Mouse (Mus musculus) hindbrain, embryonic 12.5 days (tissue): ENCODE results near the gene Ccdc88c. TPM values are rescaled to one million over a fixed set of nuclear protein-coding genes. Genes with fewer than 3 reads are reported as not detected.

Experiments
- ATAC-seq: fragments of 200-750 bp; cut with Nextera tagmentation; 2 replicates; pipeline ENCODE4 v1.8.0; 2017; ENCODE audit warnings: moderate TSS enrichment; ENCODE audit not compliant: low FRiP score
- H3K27ac ChIP-seq: fragments of 300-500 bp; sonication (generic); 2 replicates; pipeline ENCODE4 v1.5.1; 2016; ENCODE audit warnings: mild to moderate bottlenecking
- H3K27me3 ChIP-seq: fragments of 300-500 bp; sonication (generic); 2 replicates; pipeline ENCODE4 v1.6.1; 2016; ENCODE audit warnings: mild to moderate bottlenecking
- H3K36me3 ChIP-seq: fragments of 300-500 bp; sonication (generic); 2 replicates; pipeline ENCODE4 v1.6.1; 2016; ENCODE audit warnings: mild to moderate bottlenecking
- H3K4me1 ChIP-seq: fragments of 300-500 bp; sonication (generic); 2 replicates; pipeline ENCODE4 v1.6.1; 2016
- H3K4me2 ChIP-seq: fragments of 300-500 bp; sonication (generic); replicated peaks from 2 replicates; pipeline ENCODE4 v1.6.1; 2016; ENCODE audit warnings: mild to moderate bottlenecking
- H3K4me3 ChIP-seq: fragments of 300-500 bp; sonication (generic); 2 replicates; pipeline ENCODE4 v1.5.1; 2016; ENCODE audit warnings: mild to moderate bottlenecking
- H3K9ac ChIP-seq: fragments of 300-500 bp; sonication (generic); 2 replicates; pipeline ENCODE4 v1.6.1; 2016; ENCODE audit warnings: mild to moderate bottlenecking, moderate library complexity
- H3K9me3 ChIP-seq: fragments of 300-500 bp; sonication (generic); replicated peaks from 2 replicates; pipeline ENCODE4 v1.6.1; 2016; ENCODE audit warnings: mild to moderate bottlenecking
- WGBS: fragments of 180-500 bp; shearing (Covaris S2); methylation state at CpG from one replicate; pipeline ENCODE4 v1.1.7; 2016; 5-methylcytosine and 5-hydroxymethylcytosine counted together
- polyA plus RNA-seq: library from polyadenylated mRNA; unstranded; fragments of >200 nt; fragmentation: Nextera tagmentation; extraction: Ambion mirVana; gene quantifications from 2 replicates; pipeline ENCODE4 v1.2.1, GENCODE M21; 2016

The Ccdc88c gene
- polyA plus RNA-seq, 1 experiment from 2014 or later = 17.7 TPM

- ATAC-seq = no peak
- Histone ChIP-seq H3K4me3 (no peak overlapping the region), H3K36me3 (no peaks in the 10 kb centered on the region), H3K9ac (no peak overlapping the region), H3K4me2 (no peak overlapping the region), H3K27ac (no peak overlapping the region), H3K9me3 (no peaks in the 10 kb centered on the region), H3K27me3 (peaks cover 5% of the 10 kb centered on the region; the same call in 1 of the 2 replicates), H3K4me1 (peaks cover 30% of the 10 kb centered on the region)
- 76% methylated on average over 5 of the region's 5 CpGs for WGBS
Observed at GRCm38 (mm10) chr12:100979616-100980015, 49.2 kb downstream of the Ccdc88c start.

GRCm38 (mm10) chr12:100977958-100978725, 50.7 kb downstream of the Ccdc88c start:
- no peaks in the 10 kb centered on the region for H3K36me3 ChIP-seq
- 83% methylated on average over 15 of the region's 15 CpGs for WGBS
- H3K4me1 ChIP-seq = peaks cover 18% of the 10 kb centered on the region
- no peak overlapping the region for H3K4me2 ChIP-seq
- no peak overlapping the region for H3K4me3 ChIP-seq
- H3K27ac ChIP-seq = no peak overlapping the region; the same call in 1 of the 2 replicates
- H3K9ac ChIP-seq = no peak overlapping the region
- no peak for ATAC-seq
- H3K27me3 ChIP-seq = peaks cover under 1% of the 10 kb centered on the region; the same call in 1 of the 2 replicates
- no peaks in the 10 kb centered on the region for H3K9me3 ChIP-seq

GRCm38 (mm10) chr12:100977551-100977950, 51.3 kb downstream of the Ccdc88c start:
- Histone ChIP-seq H3K9ac (no peak overlapping the region), H3K4me2 (no peak overlapping the region), H3K27ac (no peak overlapping the region), H3K4me3 (no peak overlapping the region), H3K9me3 (no peaks in the 10 kb centered on the region), H3K36me3 (no peaks in the 10 kb centered on the region), H3K27me3 (no peaks in the 10 kb centered on the region; the same call in 1 of the 2 replicates), H3K4me1 (peaks cover 19% of the 10 kb centered on the region)
- no peak for ATAC-seq

- ATAC-seq = no peak
- Histone ChIP-seq H3K36me3 (peaks cover 24% of the 10 kb centered on the region; the same call in 1 of the 2 replicates), H3K27me3 (no peaks in the 10 kb centered on the region), H3K4me1 (0 out of 2 replicates have a peak, but pooled peaks cover 3% of the 10 kb centered on the region), H3K4me2 (no peak overlapping the region), H3K9ac (no peak overlapping the region), H3K9me3 (no peaks in the 10 kb centered on the region), H3K27ac (no peak overlapping the region), H3K4me3 (no peak overlapping the region)
- WGBS = 78% methylated on average over 7 of the region's 7 CpGs
Observed at GRCm38 (mm10) chr12:100969808-100970207, 59.0 kb downstream of the Ccdc88c start.

- no peaks in the 10 kb centered on the region for H3K27me3 ChIP-seq
- H3K4me3 ChIP-seq = no peak overlapping the region
- ATAC-seq = no peak
- H3K9ac ChIP-seq = no peak overlapping the region
- H3K4me2 ChIP-seq = no peak overlapping the region
- H3K36me3 ChIP-seq = peaks cover 35% of the 10 kb centered on the region
- 94% methylated on average over 12 of the region's 12 CpGs for WGBS
- H3K9me3 ChIP-seq = no peaks in the 10 kb centered on the region
- H3K27ac ChIP-seq = no peak overlapping the region
- no peaks in the 10 kb centered on the region for H3K4me1 ChIP-seq
Observed at GRCm38 (mm10) chr12:100967383-100967782, 61.5 kb downstream of the Ccdc88c start.

- Histone ChIP-seq H3K36me3 (peaks cover 35% of the 10 kb centered on the region), H3K4me2 (no peak overlapping the region), H3K4me3 (no peak overlapping the region), H3K27ac (no peak overlapping the region), H3K9me3 (no peaks in the 10 kb centered on the region), H3K9ac (no peak overlapping the region), H3K4me1 (no peaks in the 10 kb centered on the region), H3K27me3 (no peaks in the 10 kb centered on the region)
- 84% methylated on average over 9 of the region's 9 CpGs for WGBS
- ATAC-seq = no peak
Observed at GRCm38 (mm10) chr12:100966253-100966652, 62.6 kb downstream of the Ccdc88c start.

GRCm38 (mm10) chr12:100965298-100965697, 63.6 kb downstream of the Ccdc88c start:
- no peak for ATAC-seq
- no peak overlapping the region for H3K4me2 ChIP-seq
- no peaks in the 10 kb centered on the region for H3K9me3 ChIP-seq
- H3K27me3 ChIP-seq = 0 out of 2 replicates have a peak, but pooled peaks cover 1% of the 10 kb centered on the region
- 85% methylated on average over 3 of the region's 3 CpGs for WGBS
- H3K27ac ChIP-seq = no peak overlapping the region
- no peaks in the 10 kb centered on the region for H3K4me1 ChIP-seq
- H3K36me3 ChIP-seq = peaks cover 35% of the 10 kb centered on the region
- H3K9ac ChIP-seq = no peak overlapping the region
- no peak overlapping the region for H3K4me3 ChIP-seq

- peak; percentile 15; the same call in 1 of the 2 replicates for ATAC-seq
Observed at GRCm38 (mm10) chr12:100958621-100959592, 69.9 kb downstream of the Ccdc88c start.

GRCm38 (mm10) chr12:100958006-100958405, 70.8 kb downstream of the Ccdc88c start:
- no peak overlapping the region for H3K4me2 ChIP-seq
- H3K36me3 ChIP-seq = peaks cover 7% of the 10 kb centered on the region; the same call in 1 of the 2 replicates
- peaks cover 14% of the 10 kb centered on the region; the same call in 1 of the 2 replicates for H3K27me3 ChIP-seq
- H3K27ac ChIP-seq = peak overlapping the region; percentile 44; the same call in 1 of the 2 replicates
- peaks cover 31% of the 10 kb centered on the region for H3K4me1 ChIP-seq
- H3K9me3 ChIP-seq = no peaks in the 10 kb centered on the region
- WGBS = 9% methylated on average over 5 of the region's 5 CpGs
- ATAC-seq = peak; percentile 47
- no peak overlapping the region for H3K4me3 ChIP-seq
- no peak overlapping the region for H3K9ac ChIP-seq

More at GRCm38 (mm10) chr12:100958621-100959592, 69.9 kb downstream of the Ccdc88c start:
- Histone ChIP-seq H3K27ac (no peak overlapping the region), H3K36me3 (peaks cover 7% of the 10 kb centered on the region; the same call in 1 of the 2 replicates), H3K9ac (no peak overlapping the region), H3K4me1 (peaks cover 28% of the 10 kb centered on the region), H3K9me3 (no peaks in the 10 kb centered on the region), H3K4me3 (no peak overlapping the region), H3K27me3 (peaks cover 14% of the 10 kb centered on the region; the same call in 1 of the 2 replicates), H3K4me2 (no peak overlapping the region)
- 71% methylated on average over 15 of the region's 15 CpGs for WGBS

GRCm38 (mm10) chr12:100957257-100957656, 71.6 kb downstream of the Ccdc88c start:
- peak; percentile 20; the same call in 1 of the 2 replicates for ATAC-seq
- no peak overlapping the region for H3K9ac ChIP-seq
- 38% methylated on average over 3 of the region's 3 CpGs for WGBS

GRCm38 (mm10) chr12:100956825-100957224, 72.0 kb downstream of the Ccdc88c start:
- Histone ChIP-seq H3K27ac (peak overlapping the region; percentile 44; the same call in 1 of the 2 replicates), H3K9ac (no peak overlapping the region), H3K4me3 (no peak overlapping the region), H3K9me3 (no peaks in the 10 kb centered on the region), H3K27me3 (peaks cover 14% of the 10 kb centered on the region; the same call in 1 of the 2 replicates), H3K4me2 (no peak overlapping the region), H3K36me3 (no peaks in the 10 kb centered on the region), H3K4me1 (peaks cover 40% of the 10 kb centered on the region)
- ATAC-seq = no peak
- 30% methylated on average over 4 of the region's 4 CpGs for WGBS

More at GRCm38 (mm10) chr12:100957257-100957656, 71.6 kb downstream of the Ccdc88c start:
- peak overlapping the region; percentile 8; the same call in 1 of the 2 replicates for H3K4me2 ChIP-seq
- H3K36me3 ChIP-seq = no peaks in the 10 kb centered on the region
- no peaks in the 10 kb centered on the region for H3K9me3 ChIP-seq
- peaks cover 38% of the 10 kb centered on the region for H3K4me1 ChIP-seq
- H3K27ac ChIP-seq = peak overlapping the region; percentile 44; the same call in 1 of the 2 replicates
- peaks cover 14% of the 10 kb centered on the region; the same call in 1 of the 2 replicates for H3K27me3 ChIP-seq
- H3K4me3 ChIP-seq = no peak overlapping the region
